Mouse (Mus musculus) cortical plate, adult 2 months (tissue): ENCODE measurements at regions not wholly inside any gene's neighbourhood (a gene's known extent, or its start where the extent isn't known, plus 50 kb on each side); places are given as distances from the start of the nearest gene placed in this dataset.

Experiments used
- CTCF ChIP-seq: fragments of 200-500 bp; IDR thresholded peaks from 2 replicates; pipeline ENCODE4 v1.5.1; 2011; ENCODE audit warnings: mild to moderate bottlenecking, control low read depth, low read length; ENCODE audit not compliant: insufficient read depth; ENCODE audit errors: extremely low read depth
- POLR2A ChIP-seq: fragments of 200-500 bp; IDR thresholded peaks from 2 replicates; pipeline ENCODE4 v1.6.1; 2011; ENCODE audit warnings: mild to moderate bottlenecking, low read length, control low read depth; ENCODE audit not compliant: insufficient read depth; ENCODE audit errors: extremely low read depth

GRCm38 (mm10) chr17:14570266-14570775 is 123.7 kb downstream of the Thbs2 start:
- TF ChIP-seq CTCF, result no peak
- no peak for TF ChIP-seq POLR2A
